Mouse (Mus musculus) limb, embryonic 15.5 days (tissue): ENCODE measurements at regions not wholly inside any gene's neighbourhood (a gene's known extent, or its start where the extent isn't known, plus 50 kb on each side); places are given as distances from the start of the nearest gene placed in this dataset.

ENCODE experiments used
- ATAC-seq: fragments of 200-750 bp; cut with Nextera tagmentation; 2 replicates; pipeline ENCODE4 v1.8.0; 2017; ENCODE audit warnings: low read depth, moderate TSS enrichment; ENCODE audit not compliant: insufficient number of reproducible peaks, low FRiP score, low TSS enrichment
- H3K27ac ChIP-seq: fragments of 300-500 bp; sonication (generic); 2 replicates; pipeline ENCODE4 v1.5.1; 2015; ENCODE audit warnings: moderate library complexity, mild to moderate bottlenecking, inconsistent platforms
- H3K27me3 ChIP-seq: fragments of 300-500 bp; sonication (generic); 2 replicates; pipeline ENCODE4 v1.6.1; 2015; ENCODE audit warnings: inconsistent platforms
- H3K36me3 ChIP-seq: fragments of 300-500 bp; sonication (generic); 2 replicates; pipeline ENCODE4 v1.6.1; 2015; ENCODE audit warnings: inconsistent platforms
- H3K4me1 ChIP-seq: fragments of 300-500 bp; sonication (generic); 2 replicates; pipeline ENCODE4 v1.6.1; 2015; ENCODE audit warnings: inconsistent platforms
- H3K4me2 ChIP-seq: fragments of 300-500 bp; sonication (generic); 2 replicates; pipeline ENCODE4 v1.6.1; 2015; ENCODE audit warnings: mild to moderate bottlenecking, inconsistent platforms
- H3K4me3 ChIP-seq: fragments of 300-500 bp; sonication (generic); 2 replicates; pipeline ENCODE4 v1.5.1; 2015; ENCODE audit warnings: mild to moderate bottlenecking, inconsistent platforms
- H3K9ac ChIP-seq: fragments of 300-500 bp; sonication (generic); 2 replicates; pipeline ENCODE4 v1.6.1; 2015; ENCODE audit warnings: inconsistent platforms
- H3K9me3 ChIP-seq: fragments of 300-500 bp; sonication (generic); 2 replicates; pipeline ENCODE4 v1.6.1; 2016; ENCODE audit warnings: inconsistent platforms
- WGBS: fragments of 180-500 bp; shearing (Covaris S2); methylation state at CpG from one replicate; pipeline ENCODE4 v1.1.7; 2015; 5-methylcytosine and 5-hydroxymethylcytosine counted together

- WGBS: 66% methylated on average over 3 of the region's 3 CpGs
- ATAC-seq: no peak
- Histone ChIP-seq H3K36me3 (no peaks in the 10 kb centered on the region), H3K9me3 (no peaks in the 10 kb centered on the region), H3K4me3 (no peak overlapping the region), H3K4me1 (0 out of 2 replicates have a peak, but pooled peaks cover 2% of the 10 kb centered on the region), H3K4me2 (no peak overlapping the region), H3K27ac (no peak overlapping the region), H3K27me3 (no peaks in the 10 kb centered on the region), H3K9ac (no peak overlapping the region)
These were observed 529.8 kb upstream of the Gm765 start for GRCm38 (mm10) chr6:98872334-98872733.

DNA sequence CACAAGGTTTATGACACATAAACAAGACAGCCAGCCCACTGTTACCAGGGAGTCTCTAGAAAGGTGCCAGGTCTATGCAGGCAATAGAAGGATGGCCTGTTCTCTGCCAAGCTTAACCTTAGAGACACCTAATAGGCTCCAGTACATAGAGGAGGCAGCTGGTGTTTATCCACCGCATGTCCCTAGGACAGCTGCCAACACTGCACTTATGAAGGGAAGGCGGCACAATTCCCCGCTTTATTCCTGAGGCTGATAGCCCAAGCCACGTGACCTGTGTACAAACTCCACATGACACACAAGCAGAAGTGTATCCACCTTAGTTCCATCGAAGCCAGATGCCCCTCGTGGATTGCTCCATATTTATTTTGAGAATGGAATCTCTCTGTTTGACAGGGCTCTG lies 527.2 kb upstream of the Gm765 start:
- H3K9me3 ChIP-seq: no peaks in the 10 kb centered on the region
- no peaks in the 10 kb centered on the region for H3K36me3 ChIP-seq
- H3K9ac ChIP-seq: no peak overlapping the region
- H3K4me3 ChIP-seq: no peak overlapping the region
- WGBS: 74% methylated on average over 6 of the region's 6 CpGs
- H3K27me3 ChIP-seq: no peaks in the 10 kb centered on the region
- 0 out of 2 replicates have a peak, but pooled peaks cover 2% of the 10 kb centered on the region for H3K4me1 ChIP-seq
- no peak overlapping the region for H3K27ac ChIP-seq
- no peak for ATAC-seq
- no peak overlapping the region for H3K4me2 ChIP-seq

GRCm38 (mm10) chr6:98864306-98864705 lies 521.8 kb upstream of the Gm765 start:
- Histone ChIP-seq H3K9ac (no peak overlapping the region), H3K9me3 (no peaks in the 10 kb centered on the region), H3K4me2 (no peak overlapping the region), H3K4me3 (no peak overlapping the region), H3K27me3 (no peaks in the 10 kb centered on the region), H3K27ac (no peak overlapping the region), H3K4me1 (no peaks in the 10 kb centered on the region), H3K36me3 (no peaks in the 10 kb centered on the region)
- no peak for ATAC-seq
- WGBS: 50% methylated on average over 2 of the region's 2 CpGs

DNA sequence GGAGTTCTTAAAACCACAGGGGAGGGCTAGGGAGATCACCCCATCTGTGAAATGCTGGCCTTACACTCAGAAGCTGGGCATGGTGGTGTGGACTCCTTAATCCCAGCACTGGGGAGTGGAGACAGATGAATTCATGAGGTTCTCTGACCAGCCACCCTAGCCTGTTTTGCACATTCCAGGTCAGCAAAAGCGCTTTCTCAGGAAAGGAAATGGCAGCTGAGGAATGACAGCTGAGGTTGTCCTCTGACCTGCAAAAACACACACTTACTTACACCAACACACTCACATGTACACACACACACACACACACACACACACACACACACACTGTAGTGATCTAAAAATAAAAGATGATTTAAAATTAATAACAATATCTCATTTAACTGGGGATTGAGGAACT lies 513.4 kb upstream of the Gm765 start:
- Histone ChIP-seq H3K27me3 (no peaks in the 10 kb centered on the region), H3K9ac (no peak overlapping the region), H3K27ac (no peak overlapping the region), H3K4me2 (no peak overlapping the region), H3K4me3 (no peak overlapping the region), H3K4me1 (no peaks in the 10 kb centered on the region), H3K36me3 (no peaks in the 10 kb centered on the region), H3K9me3 (no peaks in the 10 kb centered on the region)
- no peak for ATAC-seq
- 80% methylated on average over 1 of the region's 1 CpGs for WGBS

DNA sequence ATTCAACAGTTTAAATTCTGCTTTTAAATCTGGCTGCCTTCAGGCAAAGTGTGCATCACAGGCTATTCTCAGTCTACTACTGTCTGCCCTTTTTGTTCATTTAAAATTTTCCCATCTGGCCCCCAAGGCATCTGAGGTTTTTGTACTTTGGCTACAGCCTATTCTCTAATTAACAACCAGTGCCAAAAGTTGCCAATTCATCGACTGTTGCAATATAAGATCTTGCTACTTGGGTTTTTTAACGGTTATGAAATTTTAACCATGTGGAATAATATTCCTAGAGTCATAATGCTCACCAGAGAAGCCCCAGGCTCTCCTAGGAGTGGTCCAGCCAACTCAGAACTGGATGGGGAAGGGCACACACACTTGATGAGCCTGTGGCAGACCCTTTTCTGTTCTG lies 508.4 kb upstream of the Gm765 start:
- no peaks in the 10 kb centered on the region for H3K9me3 ChIP-seq
- no peaks in the 10 kb centered on the region for H3K36me3 ChIP-seq
- no peaks in the 10 kb centered on the region for H3K27me3 ChIP-seq
- no peak overlapping the region for H3K9ac ChIP-seq
- H3K4me1 ChIP-seq: no peaks in the 10 kb centered on the region; the same call in 1 of the 2 replicates
- no peak overlapping the region for H3K4me2 ChIP-seq
- WGBS: 51% methylated on average over 2 of the region's 2 CpGs
- no peak overlapping the region for H3K27ac ChIP-seq
- no peak overlapping the region for H3K4me3 ChIP-seq
- ATAC-seq: no peak

DNA sequence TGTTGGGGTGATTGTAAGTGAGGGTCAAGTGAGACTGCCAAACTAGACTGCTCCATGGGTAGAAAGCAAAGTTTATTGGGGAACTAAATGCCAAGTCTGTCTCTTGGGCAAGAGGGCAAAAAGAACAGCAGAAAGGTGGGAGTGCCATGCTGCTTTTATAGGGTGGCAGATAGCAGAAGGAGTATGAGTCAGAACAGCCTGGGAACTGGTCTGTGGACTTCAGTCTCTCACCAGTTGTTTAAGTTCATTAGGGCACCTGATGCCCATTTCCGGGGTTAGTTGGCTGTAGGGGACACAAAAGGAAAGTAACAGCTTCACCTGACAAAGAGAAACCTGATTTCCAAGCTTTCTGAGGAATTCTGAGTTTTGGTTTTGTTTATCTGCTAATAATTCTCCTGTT lies 506.3 kb upstream of the Gm765 start:
- WGBS: 80% methylated on average over 1 of the region's 1 CpGs
- H3K36me3 ChIP-seq: no peaks in the 10 kb centered on the region
- no peaks in the 10 kb centered on the region for H3K9me3 ChIP-seq
- no peaks in the 10 kb centered on the region; the same call in 1 of the 2 replicates for H3K4me1 ChIP-seq
- no peak overlapping the region for H3K4me3 ChIP-seq
- H3K27me3 ChIP-seq: no peaks in the 10 kb centered on the region
- no peak for ATAC-seq
- H3K27ac ChIP-seq: no peak overlapping the region
- no peak overlapping the region for H3K4me2 ChIP-seq
- no peak overlapping the region for H3K9ac ChIP-seq

DNA sequence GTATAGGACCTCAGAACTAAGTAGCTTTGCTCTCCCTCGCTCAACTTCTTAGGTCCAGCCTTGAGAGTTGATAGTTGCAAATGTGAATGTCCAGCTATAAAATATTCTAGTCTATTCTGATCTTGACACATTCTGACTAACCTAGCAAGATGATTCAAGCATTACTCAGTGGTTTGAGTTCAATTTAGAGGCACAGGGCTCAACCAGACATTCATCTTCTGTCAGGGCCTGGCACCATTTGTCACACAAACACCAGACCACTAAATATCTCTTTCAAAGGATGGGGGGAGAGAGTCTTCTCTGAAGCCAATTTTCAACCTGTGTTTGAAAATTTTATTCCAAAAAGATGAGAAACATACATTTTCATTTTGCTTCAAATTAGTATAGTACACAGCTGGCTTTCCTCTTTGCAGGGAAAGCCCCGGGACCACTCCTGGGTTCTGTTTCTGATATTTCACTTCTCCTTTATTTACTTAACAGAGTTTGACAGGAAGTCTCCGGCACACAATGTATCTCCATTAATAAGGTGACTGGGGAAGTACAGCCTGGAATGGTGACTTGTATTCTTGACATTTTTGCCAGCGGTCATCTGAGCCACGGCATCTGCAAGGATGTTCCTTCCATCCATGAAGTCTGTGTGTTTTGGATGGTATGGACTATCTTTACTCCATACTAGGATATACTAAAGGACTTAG lies 503.6 kb upstream of the Gm765 start:
- no peaks in the 10 kb centered on the region for H3K9me3 ChIP-seq
- no peak overlapping the region for H3K4me3 ChIP-seq
- peaks cover 4% of the 10 kb centered on the region for H3K4me1 ChIP-seq
- no peak overlapping the region for H3K4me2 ChIP-seq
- no peaks in the 10 kb centered on the region for H3K27me3 ChIP-seq
- ATAC-seq: no peak
- no peak overlapping the region for H3K27ac ChIP-seq
- no peaks in the 10 kb centered on the region for H3K36me3 ChIP-seq
- WGBS: 56% methylated on average over 5 of the region's 5 CpGs
- H3K9ac ChIP-seq: no peak overlapping the region

DNA sequence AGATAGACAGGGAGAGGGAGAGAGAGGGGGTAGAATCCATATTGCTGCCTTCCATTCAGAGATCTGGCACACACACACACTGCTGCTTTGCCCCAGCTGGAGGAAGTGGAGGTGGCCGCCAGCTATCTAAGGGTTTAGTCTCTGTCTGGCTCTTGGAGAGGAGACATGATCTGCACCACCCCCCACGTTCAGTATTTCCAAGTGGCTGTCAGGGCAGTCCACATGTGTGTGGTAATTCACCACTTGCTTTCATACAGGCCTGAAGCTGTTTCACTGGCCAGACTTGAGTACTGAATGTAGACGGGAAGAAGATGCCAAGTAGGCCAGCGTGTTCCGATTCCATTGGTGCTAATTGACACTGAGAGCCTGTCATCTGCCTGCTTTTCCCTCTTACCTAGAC lies 501.0 kb upstream of the Gm765 start:
- H3K36me3 ChIP-seq: no peaks in the 10 kb centered on the region
- no peak for ATAC-seq
- H3K9ac ChIP-seq: no peak overlapping the region
- no peak overlapping the region for H3K27ac ChIP-seq
- no peaks in the 10 kb centered on the region for H3K9me3 ChIP-seq
- H3K27me3 ChIP-seq: no peaks in the 10 kb centered on the region
- H3K4me2 ChIP-seq: no peak overlapping the region
- WGBS: 62% methylated on average over 5 of the region's 5 CpGs
- peaks cover 4% of the 10 kb centered on the region for H3K4me1 ChIP-seq
- no peak overlapping the region for H3K4me3 ChIP-seq

DNA sequence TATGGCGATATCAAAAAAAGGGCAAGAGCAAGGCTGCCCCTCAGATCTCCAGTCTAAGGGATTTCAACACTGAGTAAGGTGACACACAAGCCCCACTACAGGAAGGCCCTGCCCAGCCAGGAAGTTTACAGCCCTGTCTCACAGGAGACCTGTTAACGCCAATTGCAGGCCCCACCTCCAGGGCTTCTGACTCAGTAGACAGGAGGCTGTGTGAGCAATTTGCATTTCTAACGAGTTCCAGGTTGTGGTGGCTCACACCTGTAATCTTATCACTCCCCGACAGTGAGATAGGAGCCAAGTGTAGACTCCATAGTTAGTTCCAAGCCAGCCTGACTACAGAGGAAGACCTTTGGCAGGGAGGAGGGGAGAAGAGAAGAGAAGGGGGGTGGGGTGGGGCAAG lies 500.4 kb upstream of the Gm765 start:
- WGBS: 40% methylated on average over 4 of the region's 4 CpGs
- Histone ChIP-seq H3K27ac (no peak overlapping the region), H3K4me3 (no peak overlapping the region), H3K27me3 (no peaks in the 10 kb centered on the region), H3K36me3 (no peaks in the 10 kb centered on the region), H3K9me3 (no peaks in the 10 kb centered on the region), H3K9ac (no peak overlapping the region), H3K4me2 (no peak overlapping the region), H3K4me1 (peaks cover 4% of the 10 kb centered on the region)
- ATAC-seq: no peak

DNA sequence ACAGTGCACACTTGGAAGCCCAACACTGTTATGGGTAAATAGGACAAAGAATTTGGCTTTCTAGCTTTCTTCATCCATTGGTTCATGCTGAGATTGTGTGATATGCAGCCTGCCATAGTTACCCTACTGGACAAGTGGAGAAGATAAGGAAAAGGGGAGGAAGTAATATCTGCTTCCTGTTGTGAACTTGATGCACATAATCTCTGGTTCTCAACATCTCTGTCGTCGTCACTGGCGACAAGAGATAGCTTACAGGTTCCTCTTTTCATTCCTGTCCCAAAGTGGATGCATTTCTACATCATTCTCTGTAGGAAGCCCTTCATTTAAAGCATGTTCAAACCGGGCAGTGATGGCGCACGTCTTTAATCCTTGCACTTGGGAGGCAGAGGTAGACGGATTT lies 491.4 kb upstream of the Gm765 start:
- 89% methylated on average over 7 of the region's 7 CpGs for WGBS
- Histone ChIP-seq H3K27me3 (no peaks in the 10 kb centered on the region), H3K4me1 (no peaks in the 10 kb centered on the region), H3K4me2 (no peak overlapping the region), H3K9ac (no peak overlapping the region), H3K36me3 (no peaks in the 10 kb centered on the region), H3K4me3 (no peak overlapping the region), H3K9me3 (no peaks in the 10 kb centered on the region), H3K27ac (no peak overlapping the region)
- no peak for ATAC-seq

DNA sequence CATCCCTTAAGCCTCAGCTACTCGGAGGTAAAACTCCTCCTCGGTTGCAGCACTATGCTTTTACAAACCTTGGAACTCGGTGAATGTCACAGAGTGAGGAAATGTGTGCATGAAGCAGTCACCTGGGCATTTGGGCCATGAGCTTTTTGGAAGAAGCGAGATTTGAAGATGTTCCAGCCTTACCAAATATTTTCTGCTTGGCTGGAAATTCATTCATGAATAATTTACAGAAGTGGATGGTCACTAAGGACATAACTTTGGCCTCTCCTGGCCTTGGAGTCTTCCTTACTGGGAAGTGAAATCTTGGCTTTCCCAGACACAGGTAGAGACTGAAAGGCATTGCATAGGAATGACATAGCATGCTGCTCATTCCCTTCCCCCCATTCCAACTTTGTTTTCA lies 487.6 kb upstream of the Gm765 start:
- H3K27ac ChIP-seq: no peak overlapping the region
- H3K9me3 ChIP-seq: no peaks in the 10 kb centered on the region
- no peaks in the 10 kb centered on the region for H3K27me3 ChIP-seq
- no peak for ATAC-seq
- H3K9ac ChIP-seq: no peak overlapping the region
- no peak overlapping the region for H3K4me3 ChIP-seq
- no peak overlapping the region for H3K4me2 ChIP-seq
- no peaks in the 10 kb centered on the region for H3K36me3 ChIP-seq
- H3K4me1 ChIP-seq: no peaks in the 10 kb centered on the region
- WGBS: 46% methylated on average over 4 of the region's 4 CpGs

GRCm38 (mm10) chr6:98808046-98808445 lies 465.5 kb upstream of the Gm765 start:
- no peak for ATAC-seq
- Histone ChIP-seq H3K27ac (no peak overlapping the region), H3K4me3 (no peak overlapping the region), H3K9me3 (no peaks in the 10 kb centered on the region), H3K9ac (no peak overlapping the region), H3K36me3 (no peaks in the 10 kb centered on the region), H3K4me1 (no peaks in the 10 kb centered on the region), H3K4me2 (no peak overlapping the region), H3K27me3 (no peaks in the 10 kb centered on the region)
- WGBS: 96% methylated on average over 1 of the region's 1 CpGs

GRCm38 (mm10) chr6:98803384-98803949 lies 460.9 kb upstream of the Gm765 start:
- H3K9me3 ChIP-seq: no peaks in the 10 kb centered on the region
- ATAC-seq: no peak
- no peak overlapping the region for H3K4me2 ChIP-seq
- no peaks in the 10 kb centered on the region for H3K36me3 ChIP-seq
- peaks cover 12% of the 10 kb centered on the region; the same call in 1 of the 2 replicates for H3K4me1 ChIP-seq
- no peak overlapping the region for H3K27ac ChIP-seq
- no peak overlapping the region for H3K9ac ChIP-seq
- WGBS: 72% methylated on average over 13 of the region's 13 CpGs
- H3K27me3 ChIP-seq: no peaks in the 10 kb centered on the region
- no peak overlapping the region for H3K4me3 ChIP-seq
